Mouse (Mus musculus): ENCODE results near the gene Sec16a. TPM values are rescaled to one million over a fixed set of nuclear protein-coding genes. Genes with fewer than 3 reads are reported as not detected.

Sec16a gene
- total RNA-seq (2021) = 10 to 100 TPM; 46.4 to 48.1 TPM

- peak; percentile 95 for DNase-seq (ENCODE audit: extremely low spot score in 1 of 2, low spot score in 1 of 2)
Measured at GRCm38 (mm10) chr2:26444946-26445665, at the start of gene Sec16a. TSS of gene Sec16a (minus strand) at chr2:26445216.

- no peak for DNase-seq (ENCODE audit: extremely low spot score in 1 of 2, low spot score in 1 of 2)
Measured at GRCm38 (mm10) chr2:26494396-26494795, 49.4 kb upstream of the Sec16a start.

GRCm38 (mm10) chr2:26493021-26493781 is 48.2 kb upstream of the Sec16a start:
- DNase-seq (ENCODE audit: extremely low spot score in 1 of 2, low spot score in 1 of 2) = no peak

- no peak for DNase-seq (ENCODE audit: extremely low spot score in 1 of 2, low spot score in 1 of 2)
Measured at GRCm38 (mm10) chr2:26490760-26491301, 45.8 kb upstream of the Sec16a start.

GRCm38 (mm10) chr2:26488535-26489135 is 43.6 kb upstream of the Sec16a start:
- DNase-seq (ENCODE audit: extremely low spot score in 1 of 2, low spot score in 1 of 2) = no peak

- no peak for DNase-seq (ENCODE audit: extremely low spot score in 1 of 2, low spot score in 1 of 2)
Measured at GRCm38 (mm10) chr2:26487322-26488021, 42.5 kb upstream of the Sec16a start.

GRCm38 (mm10) chr2:26486835-26487321 is 41.9 kb upstream of the Sec16a start:
- DNase-seq (ENCODE audit: extremely low spot score in 1 of 2, low spot score in 1 of 2) = no peak

GRCm38 (mm10) chr2:26486264-26486810 is 41.3 kb upstream of the Sec16a start:
- no peak for DNase-seq (ENCODE audit: extremely low spot score in 1 of 2, low spot score in 1 of 2)

GRCm38 (mm10) chr2:26485710-26486109 is 40.7 kb upstream of the Sec16a start:
- DNase-seq (ENCODE audit: extremely low spot score in 1 of 2, low spot score in 1 of 2) = no peak

GRCm38 (mm10) chr2:26485278-26485677 is 40.3 kb upstream of the Sec16a start:
- no peak for DNase-seq (ENCODE audit: extremely low spot score in 1 of 2, low spot score in 1 of 2)

- no peak for DNase-seq (ENCODE audit: extremely low spot score in 1 of 2, low spot score in 1 of 2)
Measured at GRCm38 (mm10) chr2:26484169-26484568, 39.2 kb upstream of the Sec16a start.

GRCm38 (mm10) chr2:26483230-26483869 is 38.3 kb upstream of the Sec16a start:
- DNase-seq (ENCODE audit: extremely low spot score in 1 of 2, low spot score in 1 of 2) = no peak

GRCm38 (mm10) chr2:26482824-26483223 is 37.8 kb upstream of the Sec16a start:
- no peak for DNase-seq (ENCODE audit: extremely low spot score in 1 of 2, low spot score in 1 of 2)

- DNase-seq (ENCODE audit: extremely low spot score in 1 of 2, low spot score in 1 of 2) = no peak
Measured at GRCm38 (mm10) chr2:26481724-26482495, 36.9 kb upstream of the Sec16a start.

GRCm38 (mm10) chr2:26480911-26481310 is 35.9 kb upstream of the Sec16a start:
- DNase-seq (ENCODE audit: extremely low spot score in 1 of 2, low spot score in 1 of 2) = no peak

- no peak for DNase-seq (ENCODE audit: extremely low spot score in 1 of 2, low spot score in 1 of 2)
Measured at GRCm38 (mm10) chr2:26478685-26479205, 33.7 kb upstream of the Sec16a start.

GRCm38 (mm10) chr2:26477911-26478310 is 32.9 kb upstream of the Sec16a start:
- DNase-seq (ENCODE audit: extremely low spot score in 1 of 2, low spot score in 1 of 2) = no peak

Measured in layer of hippocampus, postnatal 25 days (tissue).